Mouse (Mus musculus) E14TG2a.4 (cell line): ENCODE measurements around the gene Tubg1.
A peak's percentile ranks its signal among the peaks of the same experiment; 100 is the strongest.

Experiments used
- H3K27me3 ChIP-seq: 2 replicates; pipeline ENCODE4 v1.6.1; 2014; ENCODE audit warnings: low read length, control low read depth; ENCODE audit not compliant: insufficient read depth
- H3K36me3 ChIP-seq: 2 replicates; pipeline ENCODE4 v1.6.1; 2014; ENCODE audit warnings: low read length, control low read depth; ENCODE audit not compliant: insufficient read depth
- H3K4me1 ChIP-seq: replicated peaks from 2 replicates; pipeline ENCODE4 v1.6.1; 2014; ENCODE audit warnings: low read depth, low read length, control low read depth
- H3K4me3 ChIP-seq: replicated peaks from 2 replicates; pipeline ENCODE4 v1.5.1; 2014; ENCODE audit warnings: mild to moderate bottlenecking, low read length
- H3K9me3 ChIP-seq: 2 replicates; pipeline ENCODE4 v1.6.1; 2014; ENCODE audit warnings: low read length, control low read depth
- CTCF ChIP-seq: conservative IDR thresholded peaks from 2 replicates; pipeline ENCODE4 v1.5.1; 2014; ENCODE audit warnings: low read length
- NANOG ChIP-seq: IDR thresholded peaks from 2 replicates; pipeline ENCODE4 v1.6.1; 2014; ENCODE audit warnings: borderline replicate concordance, low read length, mixed read lengths
- POU5F1 ChIP-seq: IDR thresholded peaks from 2 replicates; pipeline ENCODE4 v1.6.1; 2014; ENCODE audit warnings: low read length, borderline replicate concordance

Tubg1 gene

GRCm38 (mm10) chr11:101170811-101171610, 51.3 kb downstream of the Tubg1 start, which contains the start of gene Plekhh3:
Plekhh3 (minus strand) TSS chr11:101171351.
- TF ChIP-seq NANOG, result no peak
- no peak for TF ChIP-seq CTCF
- TF ChIP-seq POU5F1, result no peak
- H3K27me3 ChIP-seq, result peaks cover 91% of the 10 kb centered on the region
- H3K4me3 ChIP-seq, result peak within 1 kb of the TSS; percentile 84
- H3K4me1 ChIP-seq, result peaks cover 63% of the 10 kb centered on the region
- peaks cover 15% of the 10 kb centered on the region for H3K36me3 ChIP-seq
- H3K9me3 ChIP-seq, result no peaks in the 10 kb centered on the region

- TF ChIP-seq POU5F1, result no peak
- no peak for TF ChIP-seq NANOG
- peak overlapping the region; percentile 82 for H3K4me3 ChIP-seq
These were observed 52.1 kb downstream of the Tubg1 start for GRCm38 (mm10) chr11:101171721-101172433.

GRCm38 (mm10) chr11:101172434-101172815, 52.7 kb downstream of the Tubg1 start:
- peak overlapping the region; percentile 82 for H3K4me3 ChIP-seq
- no peaks in the 10 kb centered on the region for H3K9me3 ChIP-seq
- H3K4me1 ChIP-seq, result peaks cover 76% of the 10 kb centered on the region
- H3K36me3 ChIP-seq, result peaks cover 3% of the 10 kb centered on the region
- no peak for TF ChIP-seq NANOG
- no peak for TF ChIP-seq POU5F1
- no peak for TF ChIP-seq CTCF
- H3K27me3 ChIP-seq, result peaks cover 91% of the 10 kb centered on the region

More at GRCm38 (mm10) chr11:101171721-101172433, 52.1 kb downstream of the Tubg1 start:
- Histone ChIP-seq H3K36me3 (peaks cover 7% of the 10 kb centered on the region), H3K27me3 (peaks cover 91% of the 10 kb centered on the region), H3K4me1 (peaks cover 72% of the 10 kb centered on the region), H3K9me3 (no peaks in the 10 kb centered on the region)

- Histone ChIP-seq H3K36me3 (no peaks in the 10 kb centered on the region), H3K4me1 (peaks cover 77% of the 10 kb centered on the region), H3K9me3 (no peaks in the 10 kb centered on the region), H3K4me3 (peak overlapping the region; percentile 62), H3K27me3 (peaks cover 91% of the 10 kb centered on the region)
- TF ChIP-seq NANOG (no peak), POU5F1 (no peak), CTCF (no peak)
These were observed 53.4 kb downstream of the Tubg1 start for GRCm38 (mm10) chr11:101173112-101173511.

- peaks cover 84% of the 10 kb centered on the region for H3K4me1 ChIP-seq
- H3K4me3 ChIP-seq, result peak overlapping the region; percentile 62
- no peaks in the 10 kb centered on the region for H3K36me3 ChIP-seq
- peaks cover 91% of the 10 kb centered on the region for H3K27me3 ChIP-seq
- TF ChIP-seq POU5F1, result no peak
- 0 out of 2 replicates have a peak, but pooled peaks have one; percentile 11 for TF ChIP-seq CTCF
- no peaks in the 10 kb centered on the region for H3K9me3 ChIP-seq
These were observed 54.1 kb downstream of the Tubg1 start for GRCm38 (mm10) chr11:101173631-101174388.

GRCm38 (mm10) chr11:101174389-101174745, 54.6 kb downstream of the Tubg1 start:
- H3K27me3 ChIP-seq, result peaks cover 91% of the 10 kb centered on the region
- peaks cover 87% of the 10 kb centered on the region for H3K4me1 ChIP-seq
- H3K4me3 ChIP-seq, result peak overlapping the region; percentile 62
- no peaks in the 10 kb centered on the region for H3K36me3 ChIP-seq
- TF ChIP-seq POU5F1, result no peak
- TF ChIP-seq CTCF, result no peak
- TF ChIP-seq NANOG, result no peak
- H3K9me3 ChIP-seq, result no peaks in the 10 kb centered on the region

GRCm38 (mm10) chr11:101174851-101175628, 55.3 kb downstream of the Tubg1 start, which contains the start of gene Ccr10:
Ccr10 (minus strand) TSS chr11:101175443.
- H3K4me1 ChIP-seq, result peaks cover 82% of the 10 kb centered on the region
- peak within 1 kb of the TSS; percentile 62 for H3K4me3 ChIP-seq
- H3K9me3 ChIP-seq, result no peaks in the 10 kb centered on the region
- TF ChIP-seq POU5F1 (no peak), CTCF (no peak; the same call in 1 of the 2 replicates), NANOG (no peak)
- H3K36me3 ChIP-seq, result no peaks in the 10 kb centered on the region
- H3K27me3 ChIP-seq, result peaks cover 89% of the 10 kb centered on the region
